Mouse (Mus musculus) MEL (cell line): ENCODE results near the gene Frmpd4. TPM values are rescaled to one million over a fixed set of nuclear protein-coding genes. Genes with fewer than 3 reads are reported as not detected.

ENCODE experiments used
- DNase-seq: peaks from one replicate; pipeline ENCODE4 v3.0.0; 2011; ENCODE audit warnings: low read depth, low spot score
- H3K27ac ChIP-seq: 2 replicates; pipeline ENCODE4 v1.5.1; 2012; ENCODE audit warnings: low read depth, mild to moderate bottlenecking, control low read depth, low read length, moderate library complexity; ENCODE audit not compliant: control insufficient read depth
- H3K27me3 ChIP-seq, 2 experiments: fragments of 150-350 bp in 1 of 2; sonication (generic) in 1 of 2; 2 replicates each; pipeline ENCODE4 v1.6.1; 2012; ENCODE audit warnings: low read length in 2 of 2, mild to moderate bottlenecking in 2 of 2, improper control_type of control experiment in 1 of 2, moderate library complexity in 1 of 2; ENCODE audit not compliant: insufficient read depth in 2 of 2, control insufficient read depth in 1 of 2
- H3K36me3 ChIP-seq, 2 experiments: 2 replicates each; pipeline ENCODE4 v1.6.1; 2012 to 2014; ENCODE audit warnings: low read length in 2 of 2, improper control_type of control experiment in 1 of 2, inconsistent platforms in 1 of 2, mild to moderate bottlenecking in 1 of 2; ENCODE audit not compliant: insufficient read depth in 2 of 2, control insufficient read depth in 1 of 2
- H3K4me1 ChIP-seq, 2 experiments: fragments of 150-350 bp in 1 of 2; sonication (generic) in 1 of 2; 2 replicates each; pipeline ENCODE4 v1.6.1; 2012; ENCODE audit warnings: low read length in 2 of 2, improper control_type of control experiment in 1 of 2, mild to moderate bottlenecking in 1 of 2; ENCODE audit not compliant: insufficient read depth in 2 of 2, control insufficient read depth in 1 of 2
- H3K4me3 ChIP-seq, 2 experiments: fragments of 150-350 bp in 1 of 2; sonication (generic) in 1 of 2; 2 replicates each; pipeline ENCODE4 v1.5.1; 2012; ENCODE audit warnings: low read depth in 2 of 2, low read length in 2 of 2, mild to moderate bottlenecking in 2 of 2, moderate library complexity in 2 of 2, control low read depth in 1 of 2, improper control_type of control experiment in 1 of 2; ENCODE audit not compliant: control insufficient read depth in 1 of 2, insufficient read depth in 1 of 2
- H3K79me2 ChIP-seq: 2 replicates; pipeline ENCODE4 v1.6.1; 2012; ENCODE audit warnings: mild to moderate bottlenecking, low read length, moderate library complexity; ENCODE audit not compliant: control insufficient read depth, poor library complexity, insufficient read depth
- H3K9ac ChIP-seq: 2 replicates; pipeline ENCODE4 v1.6.1; 2012; ENCODE audit warnings: low read depth, mild to moderate bottlenecking, control low read depth, low read length, moderate library complexity; ENCODE audit not compliant: control insufficient read depth, poor library complexity, severe bottlenecking
- H3K9me3 ChIP-seq: fragments of 150-350 bp; sonication (generic); replicated peaks from 2 replicates; pipeline ENCODE4 v1.6.1; 2012; ENCODE audit warnings: mild to moderate bottlenecking, low read length, improper control_type of control experiment, moderate library complexity; ENCODE audit not compliant: insufficient read depth
- BHLHE40 ChIP-seq: IDR thresholded peaks from 2 replicates; pipeline ENCODE4 v1.6.1; 2012; ENCODE audit warnings: low read depth, mild to moderate bottlenecking, inconsistent platforms, low read length, improper control_type of control experiment, borderline replicate concordance
- CTCF ChIP-seq, 3 experiments: IDR thresholded peaks in 2 of 3; conservative IDR thresholded peaks in 1 of 3; 2 replicates each; pipeline ENCODE4 v1.5.1; 2011 to 2012; ENCODE audit warnings: low read length in 3 of 3, low read depth in 2 of 3, mild to moderate bottlenecking in 2 of 3, improper control_type of control experiment in 1 of 3, inconsistent platforms in 1 of 3, mixed read lengths in 1 of 3, moderate library complexity in 1 of 3; ENCODE audit not compliant: control insufficient read depth in 1 of 3, insufficient read depth in 1 of 3, poor library complexity in 1 of 3, severe bottlenecking in 1 of 3
- ETS1 ChIP-seq: IDR thresholded peaks from 2 replicates; pipeline ENCODE4 v1.6.1; 2012; ENCODE audit warnings: low read depth, mild to moderate bottlenecking, inconsistent platforms, low read length, improper control_type of control experiment, moderate library complexity
- GABPA ChIP-seq: IDR thresholded peaks from 2 replicates; pipeline ENCODE4 v1.6.1; 2012; ENCODE audit warnings: low read depth, mild to moderate bottlenecking, inconsistent platforms, low read length, improper control_type of control experiment, moderate library complexity
- GATA1 ChIP-seq: IDR thresholded peaks from 2 replicates; pipeline ENCODE4 v1.6.1; 2011; ENCODE audit warnings: low read depth, low read length, improper control_type of control experiment
- JUND ChIP-seq: IDR thresholded peaks from 2 replicates; pipeline ENCODE4 v1.6.1; 2011; ENCODE audit warnings: low read depth, mild to moderate bottlenecking, improper control_type of control experiment, low read length
- KAT2A ChIP-seq: conservative IDR thresholded peaks from 2 replicates; pipeline ENCODE4 v1.6.1; 2012; ENCODE audit warnings: low read depth, low read length, improper control_type of control experiment, inconsistent platforms
- MAFK ChIP-seq: IDR thresholded peaks from 2 replicates; pipeline ENCODE4 v1.6.1; 2011; ENCODE audit warnings: low read depth, mild to moderate bottlenecking, low read length, improper control_type of control experiment, borderline replicate concordance
- MAX ChIP-seq: IDR thresholded peaks from 2 replicates; pipeline ENCODE4 v1.6.1; 2011; ENCODE audit warnings: low read length, improper control_type of control experiment
- MXI1 ChIP-seq: IDR thresholded peaks from 2 replicates; pipeline ENCODE4 v1.6.1; 2011; ENCODE audit warnings: mild to moderate bottlenecking, low read depth, low read length, improper control_type of control experiment
- MYB ChIP-seq: IDR thresholded peaks from 2 replicates; pipeline ENCODE4 v1.6.1; 2011; ENCODE audit warnings: mild to moderate bottlenecking, low read depth, low read length, improper control_type of control experiment
- MYC ChIP-seq: IDR thresholded peaks from 2 replicates; pipeline ENCODE4 v1.6.1; 2011; ENCODE audit warnings: low read depth, mild to moderate bottlenecking, low read length, improper control_type of control experiment, moderate library complexity
- POLR2AphosphoS5 ChIP-seq: IDR thresholded peaks from 2 replicates; pipeline ENCODE4 v1.6.1; 2012; ENCODE audit warnings: low read depth, borderline replicate concordance, mild to moderate bottlenecking, inconsistent platforms, low read length, moderate library complexity, mixed read lengths
- SIN3A ChIP-seq: IDR thresholded peaks from 2 replicates; pipeline ENCODE4 v1.6.1; 2012; ENCODE audit warnings: low read length, improper control_type of control experiment, inconsistent platforms
- TCF12 ChIP-seq: IDR thresholded peaks from 2 replicates; pipeline ENCODE4 v1.6.1; 2014; ENCODE audit warnings: low read depth, mild to moderate bottlenecking, inconsistent platforms, low read length, improper control_type of control experiment, moderate library complexity
- UBTF ChIP-seq: IDR thresholded peaks from 2 replicates; pipeline ENCODE4 v1.6.1; 2012; ENCODE audit warnings: low read depth, mild to moderate bottlenecking, inconsistent platforms, low read length, improper control_type of control experiment, moderate library complexity, borderline replicate concordance; ENCODE audit not compliant: insufficient read depth
- ZC3H11A ChIP-seq: IDR thresholded peaks from 2 replicates; pipeline ENCODE4 v1.6.1; 2012; ENCODE audit warnings: low read depth, mild to moderate bottlenecking, inconsistent platforms, low read length, improper control_type of control experiment
- ZKSCAN1 ChIP-seq: IDR thresholded peaks from 2 replicates; pipeline ENCODE4 v1.6.1; 2012; ENCODE audit warnings: low read depth, mild to moderate bottlenecking, inconsistent platforms, low read length, improper control_type of control experiment, moderate library complexity
- polyA plus RNA-seq, 2 experiments: library from polyadenylated mRNA; stranded (reverse) in 1 of 2; unstranded in 1 of 2; fragments of >175 nt in 1 of 2; fragments of >200 nt in 1 of 2; gene quantifications; 2 replicates each; pipeline versions ENCODE4 v1.2.1 to v1.2.4; 2012; ENCODE audit warnings: low replicate concordance in 2 of 2, low read depth in 1 of 2; ENCODE audit not compliant: insufficient read length in 2 of 2, insufficient read depth in 1 of 2, missing spikeins in 1 of 2
- total RNA-seq: library from RNA; depleted of rRNA; stranded (reverse); fragments of 300-350 nt; gene quantifications from 2 replicates; pipeline ENCODE4 v1.2.3, GENCODE M21; 2012

The Frmpd4 gene
- total and polyA plus RNA-seq, 3 experiments, result 0.11 to 0.77 TPM; not detected in 1

- H3K4me3 ChIP-seq, result no peak overlapping the region
- no peaks in the 10 kb centered on the region for H3K4me1 ChIP-seq
These were observed 979.3 kb downstream of the Frmpd4 start for GRCm38 (mm10) chrX:167597639-167598217.

GRCm38 (mm10) chrX:167552827-167553226 is 1024.2 kb downstream of the Frmpd4 start:
- H3K27ac ChIP-seq, result no peak overlapping the region
- H3K4me1 ChIP-seq, result no peaks in the 10 kb centered on the region
- no peaks in the 10 kb centered on the region for H3K36me3 ChIP-seq
- no peaks in the 10 kb centered on the region for H3K79me2 ChIP-seq
- no peak overlapping the region for H3K4me3 ChIP-seq
- no peak for DNase-seq
- no peak overlapping the region for H3K9ac ChIP-seq
- no peaks in the 10 kb centered on the region for H3K9me3 ChIP-seq
- H3K27me3 ChIP-seq, result no peaks in the 10 kb centered on the region
- TF ChIP-seq MXI1 (no peak), MYB (no peak), MYC (no peak), SIN3A (no peak), ETS1 (no peak), UBTF (no peak), ZC3H11A (no peak), POLR2AphosphoS5 (no peak), BHLHE40 (no peak), GATA1 (no peak), ZKSCAN1 (no peak), CTCF (IDR thresholded peaks at IDR 0.05 in 2 of 3, conservative IDR thresholded peaks at IDR 0.05 in 1 of 3; ENCODE audit: control insufficient read depth in 1 of 3, insufficient read depth in 1 of 3, low read depth in 2 of 3, low read length in 3 of 3, poor library complexity in 1 of 3, severe bottlenecking in 1 of 3) (no peak), KAT2A (no peak), JUND (no peak)

More at GRCm38 (mm10) chrX:167597639-167598217, 979.3 kb downstream of the Frmpd4 start:
- Histone ChIP-seq H3K79me2 (no peaks in the 10 kb centered on the region), H3K27me3 (no peaks in the 10 kb centered on the region), H3K9me3 (no peaks in the 10 kb centered on the region), H3K9ac (no peak overlapping the region), H3K27ac (no peak overlapping the region), H3K36me3 (no peaks in the 10 kb centered on the region)
- DNase-seq, result no peak
- no peak for TF ChIP-seq SIN3A
- no peak for TF ChIP-seq GABPA
- TF ChIP-seq BHLHE40, result no peak
- TF ChIP-seq TCF12, result no peak
- TF ChIP-seq UBTF, result no peak
- no peak for TF ChIP-seq MAX
- no peak for TF ChIP-seq MAFK
